Mouse (Mus musculus) urinary bladder, postnatal 25 days (tissue): ENCODE results near the gene Tmem145.
A peak's percentile ranks its signal among the peaks of the same experiment; 100 is the strongest.

Experiments
- DNase-seq: peaks from one replicate; pipeline ENCODE4 v3.0.0; 2022; ENCODE audit warnings: low spot score

Gene Tmem145

GRCm38 (mm10) chr7:25275555-25276298 is 30.2 kb upstream of the Tmem145 start:
- DNase-seq, result peak; percentile 43

DNA sequence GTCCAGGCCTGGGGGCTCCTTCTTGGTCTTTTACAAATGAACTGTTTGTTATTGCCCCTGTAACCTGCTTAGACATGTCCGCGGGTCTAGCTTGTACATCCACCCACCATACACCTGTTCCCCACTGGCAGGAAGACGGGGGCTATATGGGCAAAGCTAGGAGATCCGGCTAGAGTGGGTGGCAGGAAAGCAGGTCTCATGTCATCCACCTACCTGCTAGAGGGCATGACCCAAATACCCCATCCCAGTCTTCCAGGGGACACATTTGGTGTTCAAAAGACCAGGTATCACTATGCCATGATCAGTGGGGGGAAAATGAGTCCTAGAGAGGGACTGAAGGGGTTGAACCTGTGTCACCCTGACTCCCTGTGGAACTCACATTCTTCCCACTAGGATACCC is 28.5 kb upstream of the Tmem145 start:
- no peak for DNase-seq

DNA sequence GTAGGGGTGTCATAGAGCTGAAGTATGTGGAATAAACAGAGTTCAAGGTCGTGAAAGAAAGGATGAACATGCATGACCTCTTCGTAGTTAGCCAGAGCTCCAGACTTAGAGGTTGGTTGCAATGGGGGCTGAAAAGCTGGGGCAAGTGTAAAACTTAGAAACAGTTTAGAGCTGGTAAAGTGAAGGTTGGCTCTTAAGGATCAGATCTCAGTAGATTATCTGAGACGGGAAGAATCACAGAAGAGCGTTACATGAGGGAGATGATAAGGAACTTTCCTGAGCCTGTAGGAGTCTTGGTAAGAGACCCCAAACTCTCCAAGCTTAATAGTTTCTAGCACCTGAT is 27.9 kb upstream of the Tmem145 start:
- no peak for DNase-seq

DNA sequence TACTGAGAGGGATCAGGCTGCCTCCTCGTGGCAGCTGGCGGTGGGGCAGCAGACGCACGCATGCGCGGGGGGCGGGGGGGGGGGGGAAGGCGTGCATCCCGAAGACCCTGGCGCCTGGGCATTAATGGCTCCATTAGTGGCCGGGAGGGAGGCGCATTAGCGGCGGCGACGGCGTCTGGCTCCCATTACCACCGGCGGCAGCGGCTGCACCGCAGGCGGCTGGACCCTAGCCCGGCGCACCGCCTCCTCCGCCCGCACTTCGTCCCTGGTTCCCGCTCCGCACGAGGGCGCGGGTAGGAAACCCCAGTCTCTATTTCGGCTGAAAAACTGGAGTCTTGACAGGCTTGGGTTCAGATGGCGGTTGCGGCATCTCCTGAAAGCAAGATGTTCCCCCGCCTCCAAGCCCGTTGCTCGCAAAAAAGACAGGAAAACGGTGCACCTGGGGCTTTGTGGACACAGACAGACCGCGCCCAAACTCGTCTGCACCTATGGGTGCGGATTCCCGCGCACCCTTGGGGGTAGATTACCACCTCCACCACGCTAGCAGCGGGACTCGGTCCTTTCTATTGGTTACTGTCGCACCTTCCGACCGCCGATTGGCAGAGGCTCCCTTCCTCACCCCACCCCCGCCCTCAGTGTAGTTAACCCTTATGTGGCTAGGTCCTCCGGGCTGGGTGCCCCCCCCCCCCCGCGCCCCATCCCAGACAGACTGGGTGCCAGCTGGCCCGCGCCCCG is 27.4 kb upstream of the Tmem145 start:
- DNase-seq, result peak; percentile 67

- DNase-seq, result peak; percentile 78
These were observed 26.6 kb upstream of the Tmem145 start for GRCm38 (mm10) chr7:25279076-25279860.

DNA sequence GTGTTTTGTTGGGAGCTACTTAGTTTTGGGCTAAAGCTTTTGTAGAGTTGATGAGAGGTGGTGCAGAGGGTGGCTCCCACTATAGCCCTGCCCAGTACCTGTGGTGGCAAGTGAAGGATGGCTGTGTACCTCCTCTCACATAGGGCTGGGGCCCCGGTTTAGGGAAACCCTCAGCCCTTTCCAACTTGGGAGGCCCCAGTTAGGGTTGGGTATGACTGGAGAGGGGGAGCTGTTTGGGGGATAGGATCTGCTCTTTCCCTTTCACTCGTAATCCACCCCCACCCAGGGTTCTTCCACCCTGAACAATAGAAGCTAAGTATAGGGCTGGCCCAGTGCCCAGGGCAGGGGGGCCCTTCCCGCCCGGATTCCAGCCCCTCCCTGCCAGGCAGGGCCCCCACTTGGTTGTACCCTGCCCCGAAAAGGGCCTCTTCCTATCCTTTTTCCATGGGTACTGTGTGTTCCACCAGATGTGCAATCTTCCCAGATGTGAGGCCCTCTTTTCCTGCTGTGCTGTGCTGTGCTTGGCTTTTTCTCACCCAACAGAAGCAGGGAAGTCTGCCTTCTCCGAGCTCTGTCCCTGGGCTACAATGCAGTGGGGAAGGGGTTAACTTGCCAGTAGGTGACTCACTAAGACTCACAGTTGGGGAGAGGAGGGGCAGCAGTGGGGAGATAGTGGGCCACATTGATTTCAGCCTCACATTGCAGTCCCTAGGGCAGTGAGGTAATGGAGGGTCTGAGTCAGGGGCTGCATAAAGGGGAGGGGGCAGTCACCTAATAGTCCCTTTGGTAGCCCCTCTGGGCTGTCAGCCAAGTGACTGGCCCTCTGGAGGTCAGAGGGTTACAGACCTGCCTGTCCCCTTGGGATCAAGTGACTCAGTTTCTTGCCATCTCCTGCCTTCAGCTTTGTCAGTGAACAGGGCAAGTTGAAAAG is 25.8 kb upstream of the Tmem145 start:
- DNase-seq, result no peak

DNA sequence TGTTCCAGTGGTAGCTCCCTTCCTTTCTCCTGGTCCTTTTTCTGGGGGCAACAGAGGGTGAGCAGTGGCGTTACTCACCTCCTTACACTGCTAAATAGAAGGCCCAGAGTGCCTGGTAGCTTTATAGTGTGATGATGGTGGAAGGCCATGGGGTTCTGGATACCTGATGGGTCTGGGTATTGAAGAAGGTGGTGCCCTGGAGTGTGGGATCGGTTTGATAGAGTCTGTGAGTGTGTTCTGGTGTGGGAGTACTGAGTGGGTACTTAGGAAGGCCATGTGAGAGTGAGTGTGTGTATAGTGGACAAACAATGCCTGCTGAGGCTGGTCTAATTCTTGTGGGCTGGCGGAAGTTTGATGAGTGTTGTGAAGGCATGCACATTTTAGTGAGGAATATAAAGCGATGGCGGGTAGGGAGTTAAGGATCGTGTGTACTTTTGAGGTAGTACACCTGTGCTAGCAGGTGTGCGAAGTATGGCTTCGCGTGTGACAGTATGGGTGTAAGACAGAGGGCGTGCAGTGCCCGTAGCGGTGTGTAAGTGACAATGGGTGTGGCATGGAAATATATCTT is 24.7 kb upstream of the Tmem145 start:
- no peak for DNase-seq

DNA sequence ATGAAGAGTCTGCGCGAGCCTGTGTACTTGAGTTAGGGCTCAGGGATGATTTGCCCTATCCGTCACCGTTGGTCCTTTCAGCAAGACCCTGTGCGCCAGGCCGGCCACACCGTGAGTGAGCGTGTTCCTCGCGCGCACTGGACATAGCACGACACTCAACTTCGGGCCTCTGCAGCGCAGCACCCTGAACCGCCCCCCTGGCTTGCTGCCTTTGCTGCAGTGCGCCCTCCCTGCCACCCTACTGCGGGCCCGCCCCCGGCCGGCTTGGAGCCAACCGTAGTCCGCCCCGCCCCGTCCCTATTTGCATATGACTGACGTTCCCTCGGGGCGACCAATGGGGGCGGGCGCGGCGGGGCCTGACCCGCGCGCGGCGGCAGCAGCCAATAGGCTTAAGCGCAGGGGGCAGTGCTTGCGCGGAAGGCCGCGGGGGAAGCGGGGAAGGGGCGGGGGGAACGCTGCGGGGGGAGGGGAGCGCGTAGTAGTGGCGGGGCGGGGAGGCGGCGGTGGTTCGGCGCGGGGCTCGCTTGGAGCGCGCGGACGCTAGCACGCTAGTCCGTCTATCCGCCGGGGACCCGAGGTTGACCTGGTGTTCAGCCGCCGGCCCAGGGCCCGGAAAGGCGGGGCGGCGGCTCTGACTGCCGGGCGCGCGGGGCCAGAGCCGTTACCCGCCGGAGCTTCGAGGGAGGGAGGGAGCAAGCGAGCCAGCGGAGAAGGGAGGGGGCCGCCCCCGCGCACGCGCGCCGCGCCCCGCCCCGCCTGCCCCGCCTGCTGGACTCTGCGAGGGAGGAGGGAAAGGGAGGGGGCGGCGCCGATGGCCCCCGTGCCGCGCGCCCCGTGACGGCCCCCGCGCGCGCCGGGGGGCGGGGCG is 23.9 kb upstream of the Tmem145 start:
- DNase-seq, result peak; percentile 94

DNA sequence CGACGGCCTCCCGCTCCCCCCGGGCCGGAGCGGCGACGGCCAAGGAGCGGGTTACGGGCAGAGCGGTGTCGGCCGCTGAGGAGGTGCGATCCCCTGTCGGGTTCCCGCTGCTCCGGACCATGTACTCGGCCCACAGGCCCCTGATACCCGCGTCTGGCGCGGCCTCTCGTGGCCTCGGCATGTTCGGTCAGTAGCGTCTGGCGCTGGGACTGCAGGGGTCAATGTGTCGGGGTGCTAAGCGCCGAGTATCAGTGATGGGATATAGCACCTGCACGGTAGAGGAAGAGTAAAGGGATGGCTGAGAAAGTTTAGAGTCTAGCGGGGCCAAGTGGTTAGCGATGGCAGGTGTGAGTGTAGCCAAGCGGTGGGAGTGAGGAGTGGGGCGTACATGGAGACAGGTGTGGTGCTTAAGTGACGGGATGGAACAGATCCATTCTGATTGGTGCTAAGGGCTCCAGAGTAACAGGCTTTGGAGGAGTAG is 23.1 kb upstream of the Tmem145 start:
- no peak for DNase-seq

- DNase-seq, result no peak
These were observed 22.3 kb upstream of the Tmem145 start for GRCm38 (mm10) chr7:25283637-25284036.

GRCm38 (mm10) chr7:25284171-25284570 is 21.7 kb upstream of the Tmem145 start:
- no peak for DNase-seq

DNA sequence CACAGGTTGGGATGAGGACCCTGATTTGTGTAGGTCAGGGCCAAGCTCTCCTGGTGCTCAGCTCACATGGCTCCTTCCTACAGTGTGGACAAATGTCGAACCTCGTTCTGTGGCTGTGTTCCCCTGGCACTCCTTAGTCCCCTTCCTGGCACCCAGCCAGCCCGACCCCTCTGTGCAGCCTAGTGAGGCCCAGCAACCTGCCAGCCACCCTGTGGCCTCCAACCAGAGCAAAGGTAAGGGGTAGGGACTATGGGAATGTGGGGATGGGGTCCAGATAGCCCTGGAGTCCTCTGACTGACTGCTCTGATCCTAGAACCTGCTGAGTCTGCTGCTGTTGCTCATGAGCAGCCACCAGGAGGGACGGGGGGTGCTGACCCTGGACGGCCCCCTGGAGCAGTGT is 21.1 kb upstream of the Tmem145 start:
- no peak for DNase-seq

- DNase-seq, result no peak
These were observed 20.2 kb upstream of the Tmem145 start for GRCm38 (mm10) chr7:25285511-25286238.

DNA sequence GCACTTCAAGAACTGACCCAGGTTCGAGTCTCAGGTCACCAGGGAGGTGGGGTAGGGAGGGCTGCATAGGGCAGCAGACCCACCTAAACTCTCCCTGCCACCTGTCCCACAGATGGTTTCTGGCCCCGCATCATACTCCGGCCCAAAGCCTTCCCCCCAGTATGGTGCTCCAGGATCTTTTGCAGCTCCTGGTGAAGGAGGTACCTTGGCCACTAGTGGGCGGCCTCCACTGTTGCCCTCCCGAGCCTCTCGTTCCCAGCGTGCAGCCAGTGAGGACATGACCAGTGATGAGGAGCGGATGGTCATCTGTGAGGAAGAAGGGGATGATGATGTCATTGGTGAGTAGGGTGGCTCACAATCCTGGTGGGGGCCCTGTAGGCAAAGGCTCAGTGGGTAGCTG is 18.9 kb upstream of the Tmem145 start:
- no peak for DNase-seq

DNA sequence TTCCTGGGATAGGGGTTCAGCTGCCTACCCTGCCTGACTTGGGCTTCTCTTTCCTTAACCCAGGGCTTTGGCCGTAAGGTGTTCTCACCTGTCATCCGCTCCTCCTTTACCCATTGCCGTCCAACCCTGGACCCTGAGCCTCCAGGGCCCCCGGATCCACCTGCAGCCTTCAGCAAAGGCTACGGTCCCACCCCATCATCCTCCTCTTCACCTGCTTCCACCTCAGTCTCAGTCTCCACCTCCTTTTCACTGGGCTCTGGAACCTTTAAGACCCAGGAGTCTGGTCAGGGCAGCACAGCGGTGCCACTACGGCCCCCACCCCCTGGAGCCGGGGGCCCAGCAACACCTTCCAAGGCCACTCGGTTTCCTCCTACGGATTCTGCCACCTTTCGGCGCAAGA is 17.9 kb upstream of the Tmem145 start:
- no peak for DNase-seq

DNA sequence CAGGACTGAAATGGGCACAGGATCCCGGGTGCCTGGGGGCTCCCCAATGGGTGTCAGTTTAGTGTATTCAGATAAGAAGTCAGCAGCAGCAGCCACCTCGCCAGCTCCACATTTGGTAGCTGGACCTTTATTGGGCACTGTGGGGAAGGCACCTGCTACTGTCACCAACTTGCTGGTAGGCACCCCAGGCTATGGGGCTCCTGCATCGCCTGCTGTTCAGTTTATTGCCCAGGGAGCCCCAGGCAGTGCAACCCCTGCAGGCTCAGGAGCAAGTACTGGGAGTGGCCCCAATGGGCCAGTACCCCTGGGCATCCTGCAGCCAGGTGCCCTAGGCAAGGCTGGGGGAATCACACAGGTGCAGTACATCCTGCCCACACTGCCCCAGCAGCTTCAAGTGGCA is 17.2 kb upstream of the Tmem145 start:
- DNase-seq, result no peak

DNA sequence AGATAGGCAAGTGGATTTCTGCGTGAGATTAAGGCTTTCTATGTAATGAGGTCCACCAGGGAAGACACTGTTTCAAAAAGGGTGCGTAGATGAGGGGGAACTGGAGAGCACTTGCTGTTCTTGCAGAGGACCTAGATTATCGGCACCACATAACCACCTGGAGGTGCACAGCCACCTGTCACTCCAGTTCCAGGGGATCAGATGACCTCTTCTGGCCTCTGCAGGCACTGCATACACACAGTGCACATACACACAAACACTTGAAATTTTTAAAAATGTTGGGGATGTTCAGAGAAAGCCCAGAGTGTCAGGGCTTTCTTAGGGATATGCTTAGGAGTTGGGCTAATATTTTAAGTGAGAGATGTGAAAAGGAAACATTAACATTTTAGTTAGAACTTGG is 16.0 kb upstream of the Tmem145 start:
- no peak for DNase-seq

GRCm38 (mm10) chr7:25290463-25290862 is 15.4 kb upstream of the Tmem145 start:
- DNase-seq, result no peak

- no peak for DNase-seq
These were observed 15.0 kb upstream of the Tmem145 start for GRCm38 (mm10) chr7:25290911-25291310.

GRCm38 (mm10) chr7:25292107-25292506 is 13.8 kb upstream of the Tmem145 start:
- DNase-seq, result no peak
